Mouse (Mus musculus) stomach, embryonic 16.5 days (tissue): ENCODE measurements around the gene Tfdp1. TPM values are rescaled to one million over a fixed set of nuclear protein-coding genes. Genes with fewer than 3 reads are reported as not detected.

ENCODE experiments used
- ATAC-seq: fragments of 200-750 bp; cut with Nextera tagmentation; 2 replicates; pipeline ENCODE4 v1.8.0; 2017; ENCODE audit warnings: moderate number of reproducible peaks, moderate TSS enrichment; ENCODE audit not compliant: insufficient read depth, low FRiP score
- H3K27ac ChIP-seq: fragments of 300-500 bp; sonication (generic); 2 replicates; pipeline ENCODE4 v1.5.1; 2014; ENCODE audit warnings: low read length
- H3K27me3 ChIP-seq: fragments of 300-500 bp; sonication (generic); 2 replicates; pipeline ENCODE4 v1.6.1; 2014; ENCODE audit warnings: low read length, control low read depth, mixed read lengths; ENCODE audit not compliant: control insufficient read depth, insufficient read depth
- H3K36me3 ChIP-seq: fragments of 300-500 bp; sonication (generic); 2 replicates; pipeline ENCODE4 v1.6.1; 2014; ENCODE audit warnings: low read length; ENCODE audit not compliant: control insufficient read depth, insufficient read depth
- H3K4me1 ChIP-seq: fragments of 300-500 bp; sonication (generic); 2 replicates; pipeline ENCODE4 v1.6.1; 2014; ENCODE audit warnings: low read length, control low read depth, mixed read lengths; ENCODE audit not compliant: control insufficient read depth, insufficient read depth
- H3K4me2 ChIP-seq: fragments of 300-500 bp; sonication (generic); 2 replicates; pipeline ENCODE4 v1.6.1; 2014; ENCODE audit warnings: low read depth, low read length, mixed read lengths
- H3K4me3 ChIP-seq: fragments of 300-500 bp; sonication (generic); replicated peaks from 2 replicates; pipeline ENCODE4 v1.5.1; 2014; ENCODE audit warnings: mild to moderate bottlenecking, low read length
- H3K9ac ChIP-seq: fragments of 300-500 bp; sonication (generic); 2 replicates; pipeline ENCODE4 v1.6.1; 2014; ENCODE audit warnings: low read length
- H3K9me3 ChIP-seq: fragments of 300-500 bp; sonication (generic); replicated peaks from 2 replicates; pipeline ENCODE4 v1.6.1; 2016; ENCODE audit warnings: low read length, control low read depth; ENCODE audit not compliant: control insufficient read depth
- WGBS: fragments of 180-500 bp; shearing (Covaris S2); extraction: QIAGEN DNeasy Blood & Tissue Kit; methylation state at CpG from one replicate; pipeline ENCODE4 v1.1.7; 2014; 5-methylcytosine and 5-hydroxymethylcytosine counted together
- polyA plus RNA-seq: library from polyadenylated mRNA; unstranded; fragments of >200 nt; fragmentation: Nextera tagmentation; extraction: Ambion mirVana; gene quantifications from 2 replicates; pipeline ENCODE4 v1.2.1, GENCODE M21; 2015

The Tfdp1 gene
- polyA plus RNA-seq, 1 experiment from 2014 or later = 140 TPM

DNA sequence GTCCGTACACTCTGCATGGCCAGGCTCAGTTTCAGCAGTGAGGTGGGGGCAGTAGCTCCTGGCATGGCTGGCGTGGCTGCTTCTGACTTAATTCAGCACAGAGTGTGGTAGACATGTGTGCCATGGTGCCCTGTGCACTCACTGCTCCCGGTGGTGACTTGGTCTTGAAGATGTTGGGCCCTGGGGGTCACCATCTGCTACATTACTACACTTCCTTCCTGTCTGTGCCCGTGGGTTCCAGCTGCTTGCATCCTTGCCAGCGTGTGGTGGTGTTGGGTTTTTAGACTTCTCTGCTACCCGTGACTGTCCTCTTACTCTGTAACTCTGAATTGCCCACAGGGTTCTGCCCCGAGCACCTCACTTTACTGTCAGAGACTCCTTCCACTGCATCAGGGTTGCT lies 21.7 kb downstream of the Tfdp1 start:
- H3K27ac ChIP-seq = no peak overlapping the region
- H3K27me3 ChIP-seq = no peaks in the 10 kb centered on the region
- 90% methylated on average over 7 of the region's 7 CpGs for WGBS
- ATAC-seq = no peak
- H3K4me1 ChIP-seq = no peaks in the 10 kb centered on the region
- peaks cover 58% of the 10 kb centered on the region for H3K36me3 ChIP-seq
- H3K9ac ChIP-seq = no peak overlapping the region
- H3K4me2 ChIP-seq = no peak overlapping the region
- H3K4me3 ChIP-seq = no peak overlapping the region
- H3K9me3 ChIP-seq = no peaks in the 10 kb centered on the region

DNA sequence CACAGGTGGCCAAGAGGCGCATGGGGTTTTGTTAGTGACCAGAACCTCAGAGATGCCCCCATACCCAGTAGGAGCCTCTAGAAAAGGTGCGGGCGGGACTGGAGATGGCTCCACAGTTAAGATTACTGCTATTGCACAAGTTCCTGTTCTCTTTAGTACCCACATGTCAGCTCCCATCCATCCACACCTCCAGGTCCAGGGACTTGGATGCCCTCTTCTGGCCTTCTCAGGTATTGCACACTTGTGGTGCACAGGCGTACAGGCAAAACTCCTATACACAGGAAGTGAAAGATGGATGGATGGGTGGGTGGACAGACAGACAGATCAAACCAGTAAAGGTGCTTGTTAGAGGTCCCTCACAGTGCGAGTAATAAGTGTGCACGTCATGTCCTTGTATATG lies 23.3 kb downstream of the Tfdp1 start:
- no peaks in the 10 kb centered on the region for H3K9me3 ChIP-seq
- H3K27ac ChIP-seq = no peak overlapping the region
- H3K27me3 ChIP-seq = no peaks in the 10 kb centered on the region
- H3K9ac ChIP-seq = no peak overlapping the region
- no peak overlapping the region for H3K4me3 ChIP-seq
- 85% methylated on average over 6 of the region's 6 CpGs for WGBS
- H3K36me3 ChIP-seq = peaks cover 60% of the 10 kb centered on the region
- no peaks in the 10 kb centered on the region for H3K4me1 ChIP-seq
- no peak for ATAC-seq
- no peak overlapping the region for H3K4me2 ChIP-seq

- Histone ChIP-seq H3K27me3 (no peaks in the 10 kb centered on the region), H3K9ac (no peak overlapping the region), H3K4me2 (no peak overlapping the region), H3K4me3 (no peak overlapping the region), H3K36me3 (peaks cover 36% of the 10 kb centered on the region), H3K4me1 (no peaks in the 10 kb centered on the region), H3K9me3 (no peaks in the 10 kb centered on the region), H3K27ac (no peak overlapping the region)
- 90% methylated on average over 8 of the region's 8 CpGs for WGBS
- ATAC-seq = no peak
These were observed 34.7 kb downstream of the Tfdp1 start for GRCm38 (mm10) chr8:13373151-13373662.

DNA sequence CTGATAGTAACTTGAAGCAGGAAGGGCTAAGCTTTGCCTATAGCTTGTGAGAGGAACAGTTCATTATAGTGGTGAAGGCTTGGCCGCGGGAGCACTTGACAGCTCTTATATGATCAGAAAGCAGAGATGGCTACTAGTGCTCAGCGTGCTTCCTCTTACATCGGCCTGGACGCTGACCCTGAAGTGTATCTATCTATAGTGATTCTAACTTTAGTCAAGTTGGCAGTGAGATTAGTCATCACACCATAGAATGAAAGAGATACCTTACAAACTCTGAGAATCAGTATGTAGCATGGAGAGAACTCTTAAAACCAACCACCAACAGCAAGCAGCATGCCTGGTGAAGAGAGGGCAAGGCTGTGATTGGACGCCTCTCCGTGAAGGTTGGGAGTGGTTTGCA lies 43.1 kb downstream of the Tfdp1 start:
- Histone ChIP-seq H3K27me3 (no peaks in the 10 kb centered on the region), H3K4me3 (no peak overlapping the region), H3K9ac (no peak overlapping the region), H3K4me1 (no peaks in the 10 kb centered on the region), H3K36me3 (0 out of 2 replicates have a peak, but pooled peaks cover 10% of the 10 kb centered on the region), H3K4me2 (no peak overlapping the region), H3K9me3 (no peaks in the 10 kb centered on the region), H3K27ac (no peak overlapping the region)
- no peak for ATAC-seq
- 90% methylated on average over 7 of the region's 7 CpGs for WGBS

DNA sequence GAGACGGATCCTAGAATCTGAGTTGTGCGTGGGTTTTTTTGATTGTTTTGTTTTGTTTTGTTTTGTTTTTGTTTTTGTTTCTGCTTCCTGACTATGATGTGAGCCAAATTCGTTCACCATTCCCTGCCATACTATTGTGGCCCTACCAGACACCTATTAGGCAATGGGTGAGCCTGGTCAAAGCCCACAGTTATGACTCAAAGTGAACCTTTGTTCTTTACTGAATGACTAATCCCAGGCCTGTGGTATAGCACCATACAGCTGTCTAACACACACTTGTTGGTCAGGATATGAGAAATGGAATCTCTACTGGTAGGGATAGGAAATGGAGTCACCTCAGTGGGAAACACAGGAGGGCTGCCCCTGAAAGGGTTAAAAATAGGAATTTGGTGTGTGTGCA lies 44.0 kb downstream of the Tfdp1 start:
- H3K9me3 ChIP-seq = no peaks in the 10 kb centered on the region
- no peak overlapping the region for H3K4me2 ChIP-seq
- no peaks in the 10 kb centered on the region for H3K27me3 ChIP-seq
- no peak overlapping the region for H3K27ac ChIP-seq
- 88% methylated on average over 3 of the region's 3 CpGs for WGBS
- ATAC-seq = no peak
- H3K36me3 ChIP-seq = 0 out of 2 replicates have a peak, but pooled peaks cover 10% of the 10 kb centered on the region
- no peaks in the 10 kb centered on the region for H3K4me1 ChIP-seq
- H3K9ac ChIP-seq = no peak overlapping the region
- H3K4me3 ChIP-seq = no peak overlapping the region

DNA sequence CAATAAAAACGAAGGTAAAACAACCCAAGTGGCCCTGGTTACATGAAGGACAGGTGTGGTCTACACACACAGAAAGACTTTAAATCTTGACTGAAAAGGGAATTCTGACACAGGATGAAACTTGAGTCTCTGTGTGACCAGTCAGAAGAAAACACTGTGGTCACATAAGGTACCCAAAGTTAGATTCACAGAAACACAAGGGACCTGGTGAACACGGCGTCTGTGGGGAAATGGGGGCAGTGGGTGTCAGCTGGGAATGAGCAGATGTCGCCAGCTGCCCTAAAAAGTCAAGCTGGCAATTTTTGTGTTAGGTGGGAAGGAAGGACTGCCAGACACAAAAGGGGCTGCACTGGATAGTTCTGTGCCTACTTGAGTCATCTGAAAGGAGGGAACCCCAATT lies 44.4 kb downstream of the Tfdp1 start:
- Histone ChIP-seq H3K9me3 (no peaks in the 10 kb centered on the region), H3K27ac (no peak overlapping the region), H3K4me2 (no peak overlapping the region), H3K27me3 (no peaks in the 10 kb centered on the region), H3K9ac (no peak overlapping the region), H3K4me3 (no peak overlapping the region), H3K4me1 (no peaks in the 10 kb centered on the region), H3K36me3 (0 out of 2 replicates have a peak, but pooled peaks cover 10% of the 10 kb centered on the region)
- WGBS = 84% methylated on average over 4 of the region's 4 CpGs
- ATAC-seq = no peak

- Histone ChIP-seq H3K4me3 (no peak overlapping the region), H3K36me3 (no peaks in the 10 kb centered on the region), H3K4me1 (no peaks in the 10 kb centered on the region), H3K9me3 (no peaks in the 10 kb centered on the region), H3K4me2 (no peak overlapping the region), H3K27ac (no peak overlapping the region), H3K9ac (no peak overlapping the region), H3K27me3 (no peaks in the 10 kb centered on the region)
- 73% methylated on average over 13 of the region's 13 CpGs for WGBS
- no peak for ATAC-seq
These were observed 47.8 kb downstream of the Tfdp1 start for GRCm38 (mm10) chr8:13386366-13386765.

- ATAC-seq = no peak
- no peak overlapping the region for H3K4me2 ChIP-seq
- H3K27me3 ChIP-seq = no peaks in the 10 kb centered on the region
- H3K4me1 ChIP-seq = no peaks in the 10 kb centered on the region
- no peak overlapping the region for H3K9ac ChIP-seq
- H3K27ac ChIP-seq = no peak overlapping the region
- no peaks in the 10 kb centered on the region for H3K9me3 ChIP-seq
- H3K4me3 ChIP-seq = no peak overlapping the region
- no peaks in the 10 kb centered on the region for H3K36me3 ChIP-seq
- 75% methylated on average over 8 of the region's 8 CpGs for WGBS
These were observed 49.2 kb downstream of the Tfdp1 start for GRCm38 (mm10) chr8:13387728-13388127.

- Histone ChIP-seq H3K9me3 (no peaks in the 10 kb centered on the region), H3K27ac (no peak overlapping the region), H3K36me3 (no peaks in the 10 kb centered on the region), H3K4me1 (no peaks in the 10 kb centered on the region), H3K9ac (no peak overlapping the region), H3K4me2 (no peak overlapping the region), H3K4me3 (no peak overlapping the region), H3K27me3 (no peaks in the 10 kb centered on the region)
- 69% methylated on average over 2 of the region's 2 CpGs for WGBS
- ATAC-seq = no peak
These were observed 50.2 kb downstream of the Tfdp1 start for GRCm38 (mm10) chr8:13388744-13389143.

- no peak for ATAC-seq
- Histone ChIP-seq H3K27ac (no peak overlapping the region), H3K9me3 (no peaks in the 10 kb centered on the region), H3K27me3 (no peaks in the 10 kb centered on the region), H3K4me2 (no peak overlapping the region), H3K36me3 (no peaks in the 10 kb centered on the region), H3K4me3 (no peak overlapping the region), H3K4me1 (no peaks in the 10 kb centered on the region), H3K9ac (no peak overlapping the region)
- WGBS = 82% methylated on average over 7 of the region's 7 CpGs
These were observed 55.3 kb downstream of the Tfdp1 start for GRCm38 (mm10) chr8:13393869-13394268.
